Mouse (Mus musculus): Measurements from ENCODE around the gene Six6. TPM values are rescaled to one million over a fixed set of nuclear protein-coding genes. Genes with fewer than 3 reads are reported as not detected.

Six6 gene
- polyA plus RNA-seq, 1 experiment from 2014 or later, result not detected

DNA sequence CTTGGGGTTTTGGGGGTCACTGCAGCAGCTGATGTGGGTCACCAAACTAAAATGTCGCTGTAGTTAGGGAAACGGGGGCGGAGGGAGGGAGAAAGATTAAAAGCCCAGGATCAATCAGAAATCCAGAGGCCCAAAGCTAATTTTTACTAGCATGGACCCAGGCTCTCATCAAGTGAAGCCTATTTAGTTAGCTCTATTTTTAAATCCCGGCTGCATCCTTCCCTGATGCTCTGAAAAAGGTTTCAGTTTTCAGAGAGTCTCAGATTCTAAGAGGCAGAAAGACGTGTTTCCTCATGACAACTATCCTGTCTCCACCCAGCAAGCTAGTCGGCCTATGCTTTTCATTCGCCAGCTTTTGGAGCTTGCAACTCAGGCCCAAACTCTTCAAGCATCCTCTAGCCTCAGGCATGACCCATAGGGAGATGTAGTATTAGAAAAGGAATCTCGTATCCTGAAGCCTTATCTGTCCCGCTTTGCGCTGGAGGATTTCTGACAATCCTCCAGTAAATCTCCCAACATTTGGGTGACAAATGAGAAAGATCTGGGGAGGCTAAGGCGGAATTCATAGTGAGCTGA is 1.2 kb downstream of the Six6 start:
- H3K36me3 ChIP-seq (ENCODE audit: control insufficient read depth, insufficient read depth, low read length), result no peaks in the 10 kb centered on the region
- no peak overlapping the region for H3K4me2 ChIP-seq (ENCODE audit: low read depth)
- 2% methylated on average over 11 of the region's 11 CpGs for WGBS
- no peak overlapping the region for H3K9ac ChIP-seq (ENCODE audit: low read length)
- no peak overlapping the region for H3K27ac ChIP-seq (ENCODE audit: low read depth, low read length)
- peak; percentile 31 for DNase-seq (ENCODE audit: low spot score)
- no peaks in the 10 kb centered on the region for H3K9me3 ChIP-seq (ENCODE audit: control insufficient read depth, low read length)
- peaks cover 2% of the 10 kb centered on the region; the same call in 1 of the 2 replicates for H3K4me1 ChIP-seq (ENCODE audit: control insufficient read depth, insufficient read depth, low read length)
- H3K27me3 ChIP-seq (ENCODE audit: control insufficient read depth, insufficient read depth, low read length), result peaks cover 98% of the 10 kb centered on the region
- no peak for ATAC-seq (ENCODE audit: insufficient read depth, low FRiP score, low TSS enrichment)
- no peak overlapping the region for H3K4me3 ChIP-seq (ENCODE audit: low read depth, low read length)

DNA sequence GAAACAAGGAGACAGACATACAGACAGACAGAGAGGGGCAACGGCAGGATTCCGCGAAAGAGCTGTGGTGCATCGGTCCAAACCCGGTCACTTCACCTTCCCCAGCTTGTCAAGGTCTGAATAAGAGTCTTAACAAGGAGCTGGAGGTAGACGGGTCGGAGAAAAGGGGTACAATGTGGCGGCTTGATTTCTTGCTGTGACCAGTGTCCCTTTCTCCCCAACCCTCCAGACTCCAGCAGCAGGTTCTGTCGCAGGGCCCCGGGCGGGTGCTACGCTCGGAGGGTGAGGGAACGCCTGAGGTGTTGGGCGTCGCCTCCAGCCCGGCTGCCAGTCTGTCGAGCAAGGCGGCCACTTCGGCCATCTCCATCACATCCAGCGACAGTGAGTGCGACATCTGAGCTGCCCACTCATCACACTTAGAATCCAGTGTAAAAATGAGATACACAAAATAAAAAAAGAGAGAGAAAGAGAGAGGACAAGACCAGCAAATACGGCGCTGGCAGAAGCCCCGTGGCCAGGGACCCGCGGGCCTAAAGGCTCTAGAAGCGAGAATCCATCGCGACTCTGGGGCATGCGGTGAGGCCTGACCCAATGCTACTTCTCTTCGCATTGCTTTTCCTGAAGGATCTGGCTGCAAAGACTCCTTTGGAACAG is 1.8 kb downstream of the Six6 start:
- peak; percentile 58 for DNase-seq (ENCODE audit: low spot score)
- no peak overlapping the region for H3K4me2 ChIP-seq (ENCODE audit: low read depth)
- no peak for ATAC-seq (ENCODE audit: insufficient read depth, low FRiP score, low TSS enrichment)
- no peak overlapping the region for H3K27ac ChIP-seq (ENCODE audit: low read depth, low read length)
- H3K27me3 ChIP-seq (ENCODE audit: control insufficient read depth, insufficient read depth, low read length), result peaks cover 99% of the 10 kb centered on the region
- no peaks in the 10 kb centered on the region for H3K36me3 ChIP-seq (ENCODE audit: control insufficient read depth, insufficient read depth, low read length)
- H3K9me3 ChIP-seq (ENCODE audit: control insufficient read depth, low read length), result no peaks in the 10 kb centered on the region
- H3K4me1 ChIP-seq (ENCODE audit: control insufficient read depth, insufficient read depth, low read length), result peaks cover 2% of the 10 kb centered on the region; the same call in 1 of the 2 replicates
- WGBS, result under 1% methylated on average over 32 of the region's 32 CpGs
- no peak overlapping the region for H3K9ac ChIP-seq (ENCODE audit: low read length)
- no peak overlapping the region for H3K4me3 ChIP-seq (ENCODE audit: low read depth, low read length)

DNA sequence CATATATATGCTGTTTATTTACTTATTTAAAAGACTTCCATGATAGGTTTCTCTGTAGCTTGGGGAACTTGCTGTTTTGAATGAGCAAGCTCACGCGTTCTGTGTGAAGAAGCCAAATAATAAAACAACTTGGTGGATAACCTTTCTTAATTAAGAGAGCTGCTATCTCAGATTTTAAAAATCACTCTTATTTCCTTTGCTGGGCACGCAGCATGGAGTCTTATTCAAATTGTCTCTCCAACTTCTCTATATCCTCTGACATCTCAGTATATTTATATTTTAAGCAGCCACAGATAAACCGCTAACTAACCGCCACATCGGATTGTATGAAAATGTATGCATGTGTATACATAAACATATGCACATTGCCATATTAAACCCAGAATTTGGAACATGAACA is 2.5 kb downstream of the Six6 start:
- no peak overlapping the region for H3K4me2 ChIP-seq (ENCODE audit: low read depth)
- H3K4me1 ChIP-seq (ENCODE audit: control insufficient read depth, insufficient read depth, low read length), result peaks cover 2% of the 10 kb centered on the region; the same call in 1 of the 2 replicates
- peaks cover 98% of the 10 kb centered on the region for H3K27me3 ChIP-seq (ENCODE audit: control insufficient read depth, insufficient read depth, low read length)
- no peak for DNase-seq (ENCODE audit: low spot score)
- no peaks in the 10 kb centered on the region for H3K9me3 ChIP-seq (ENCODE audit: control insufficient read depth, low read length)
- no peaks in the 10 kb centered on the region for H3K36me3 ChIP-seq (ENCODE audit: control insufficient read depth, insufficient read depth, low read length)
- H3K4me3 ChIP-seq (ENCODE audit: low read depth, low read length), result no peak overlapping the region
- no peak overlapping the region for H3K27ac ChIP-seq (ENCODE audit: low read depth, low read length)
- 19% methylated on average over 6 of the region's 6 CpGs for WGBS
- ATAC-seq (ENCODE audit: insufficient read depth, low FRiP score, low TSS enrichment), result no peak
- H3K9ac ChIP-seq (ENCODE audit: low read length), result no peak overlapping the region

DNA sequence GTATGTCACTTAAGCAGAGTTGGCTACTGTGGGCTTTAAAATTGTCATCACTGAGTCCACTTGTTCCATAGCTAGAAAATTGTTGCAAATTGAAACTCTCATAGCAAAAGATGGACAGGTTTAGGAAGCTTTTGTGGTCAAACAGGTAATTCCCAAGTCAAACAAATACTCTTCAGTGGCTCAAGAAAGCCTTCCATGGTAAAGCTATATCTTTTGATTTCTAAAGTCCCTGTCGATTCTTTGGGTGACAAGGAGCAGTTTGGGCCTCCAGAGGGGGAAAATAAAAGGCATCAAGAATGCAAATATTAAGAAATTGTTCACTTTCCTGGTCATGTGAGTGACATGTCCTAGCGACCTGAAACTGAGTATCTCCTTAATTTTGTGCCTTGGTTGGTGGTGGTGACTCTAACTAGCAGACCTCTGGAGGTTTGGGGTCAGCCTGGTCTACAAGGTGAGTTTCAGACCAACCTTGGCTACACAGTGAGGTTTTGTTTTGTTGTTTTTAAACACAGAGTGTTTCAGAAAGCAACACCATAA is 4.0 kb downstream of the Six6 start:
- Histone ChIP-seq H3K4me2 (ENCODE audit: low read depth) (no peak overlapping the region), H3K36me3 (ENCODE audit: control insufficient read depth, insufficient read depth, low read length) (no peaks in the 10 kb centered on the region), H3K4me3 (ENCODE audit: low read depth, low read length) (no peak overlapping the region), H3K9me3 (ENCODE audit: control insufficient read depth, low read length) (no peaks in the 10 kb centered on the region), H3K27me3 (ENCODE audit: control insufficient read depth, insufficient read depth, low read length) (peaks cover 95% of the 10 kb centered on the region), H3K4me1 (ENCODE audit: control insufficient read depth, insufficient read depth, low read length) (peaks cover 2% of the 10 kb centered on the region; the same call in 1 of the 2 replicates), H3K27ac (ENCODE audit: low read depth, low read length) (no peak overlapping the region), H3K9ac (ENCODE audit: low read length) (no peak overlapping the region)
- DNase-seq (ENCODE audit: low spot score), result no peak
- 10% methylated on average over 2 of the region's 2 CpGs for WGBS
- ATAC-seq (ENCODE audit: insufficient read depth, low FRiP score, low TSS enrichment), result no peak

DNA sequence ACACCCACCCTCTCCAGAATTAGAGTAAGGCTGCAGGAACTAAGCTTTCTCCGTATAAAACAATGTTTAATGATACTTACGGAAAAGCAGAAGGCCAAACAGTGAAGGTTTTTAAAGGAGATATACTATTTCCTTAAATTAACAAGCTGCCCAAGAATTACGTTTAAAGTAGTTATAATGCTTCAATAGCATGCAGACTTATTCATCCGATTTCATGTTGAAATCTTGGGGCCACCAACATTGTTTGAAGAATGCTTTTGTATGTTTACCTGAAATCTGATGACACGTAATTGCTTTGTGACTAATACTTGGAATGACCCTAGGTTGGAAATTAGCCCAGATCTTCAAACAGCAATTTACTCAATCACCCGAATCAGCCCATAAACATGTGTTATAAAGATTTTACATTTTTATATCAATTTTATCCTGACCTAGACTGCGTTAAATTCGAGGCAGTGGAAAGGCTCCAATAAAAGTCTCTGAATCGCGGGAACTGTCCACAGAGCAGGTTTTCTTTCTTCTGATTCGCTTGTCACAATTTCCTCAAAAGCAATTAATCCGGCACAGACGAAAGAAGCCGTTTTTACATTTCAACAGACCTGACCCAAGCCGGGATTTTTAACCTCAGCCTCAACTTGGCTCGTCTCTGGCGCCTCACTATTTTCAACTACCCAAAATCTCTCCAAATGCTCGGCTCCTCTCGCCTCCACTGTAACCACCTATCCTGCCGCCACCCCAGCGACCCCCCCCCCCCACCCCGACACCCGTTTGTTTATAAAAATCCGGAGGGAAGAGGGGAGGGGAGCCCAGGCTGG is 4.9 kb downstream of the Six6 start:
- DNase-seq (ENCODE audit: low spot score) (peak; percentile 43), ATAC-seq (ENCODE audit: insufficient read depth, low FRiP score, low TSS enrichment) (peak; percentile 36; the same call in 1 of the 2 replicates)
- Histone ChIP-seq H3K4me3 (ENCODE audit: low read depth, low read length) (peak overlapping the region; percentile 39), H3K9me3 (ENCODE audit: control insufficient read depth, low read length) (no peaks in the 10 kb centered on the region), H3K36me3 (ENCODE audit: control insufficient read depth, insufficient read depth, low read length) (no peaks in the 10 kb centered on the region), H3K4me2 (ENCODE audit: low read depth) (peak overlapping the region; percentile 71), H3K27ac (ENCODE audit: low read depth, low read length) (no peak overlapping the region), H3K4me1 (ENCODE audit: control insufficient read depth, insufficient read depth, low read length) (peaks cover 2% of the 10 kb centered on the region; the same call in 1 of the 2 replicates), H3K27me3 (ENCODE audit: control insufficient read depth, insufficient read depth, low read length) (peaks cover 88% of the 10 kb centered on the region), H3K9ac (ENCODE audit: low read length) (peak overlapping the region; percentile 42; the same call in 1 of the 2 replicates)
- WGBS, result under 1% methylated on average over 23 of the region's 24 CpGs

DNA sequence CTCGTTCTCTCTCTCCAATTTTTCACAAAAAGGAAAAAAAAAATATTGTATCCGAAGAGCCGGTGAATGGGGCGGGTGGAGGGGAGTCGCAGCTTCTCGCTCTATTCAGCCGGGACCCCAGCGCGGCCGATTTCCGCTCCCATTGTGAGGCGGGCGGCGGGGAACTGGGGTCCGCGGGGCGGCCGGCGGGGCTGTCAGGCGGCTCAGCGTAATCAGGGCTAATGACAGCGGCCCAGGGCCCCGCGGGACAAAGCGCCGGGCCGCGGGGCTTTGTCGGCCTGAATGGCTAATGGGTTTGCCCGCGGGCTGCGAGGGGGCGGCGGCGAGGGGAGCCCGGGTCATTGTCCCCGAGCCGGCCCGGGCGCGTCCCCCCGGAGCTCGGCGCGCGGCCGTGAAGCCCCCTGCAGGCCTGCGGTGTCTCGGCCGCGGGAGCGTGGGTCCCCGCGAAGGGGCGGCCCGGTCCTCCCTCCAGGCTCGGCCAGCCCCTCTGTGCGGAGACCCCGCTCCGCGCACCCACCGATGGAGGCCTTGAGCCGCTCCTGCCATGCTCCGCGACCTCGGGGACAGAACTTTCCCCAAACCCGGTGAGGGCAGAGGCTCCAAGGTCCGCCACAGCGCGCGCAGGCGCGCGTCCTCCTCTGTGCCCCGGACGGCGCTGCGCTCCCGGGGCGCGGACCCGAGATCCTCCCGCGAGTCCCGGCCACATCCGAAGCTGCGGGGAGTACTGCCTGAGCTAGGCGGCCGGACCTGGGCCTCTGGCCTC is 5.8 kb downstream of the Six6 start:
- 0% methylated on average over 74 of the region's 89 CpGs for WGBS
- Histone ChIP-seq H3K4me1 (ENCODE audit: control insufficient read depth, insufficient read depth, low read length) (no peaks in the 10 kb centered on the region), H3K4me3 (ENCODE audit: low read depth, low read length) (peak overlapping the region; percentile 39), H3K9ac (ENCODE audit: low read length) (peak overlapping the region; percentile 42), H3K27me3 (ENCODE audit: control insufficient read depth, insufficient read depth, low read length) (peaks cover 79% of the 10 kb centered on the region), H3K9me3 (ENCODE audit: control insufficient read depth, low read length) (no peaks in the 10 kb centered on the region), H3K27ac (ENCODE audit: low read depth, low read length) (no peak overlapping the region), H3K36me3 (ENCODE audit: control insufficient read depth, insufficient read depth, low read length) (no peaks in the 10 kb centered on the region), H3K4me2 (ENCODE audit: low read depth) (peak overlapping the region; percentile 71)
- ATAC-seq (ENCODE audit: insufficient read depth, low FRiP score, low TSS enrichment) (peak; percentile 86), DNase-seq (ENCODE audit: low spot score) (peak; percentile 74)

DNA sequence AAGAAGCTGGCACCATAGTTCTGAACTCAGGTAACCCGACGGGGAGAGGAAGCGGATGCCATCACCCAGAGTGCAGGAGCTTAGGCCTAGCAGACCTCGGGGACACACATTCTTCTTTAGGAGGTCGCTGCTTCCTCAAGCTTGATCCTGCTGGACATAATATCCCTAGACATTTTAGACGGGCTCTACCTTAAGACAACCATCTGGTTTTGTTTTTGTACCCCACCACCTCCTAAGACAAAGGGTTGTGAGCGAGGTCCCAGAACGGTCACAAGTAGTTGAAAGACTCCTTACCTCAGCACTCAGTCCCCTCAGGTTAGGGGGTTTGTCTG is 6.3 kb downstream of the Six6 start:
- H3K27me3 ChIP-seq (ENCODE audit: control insufficient read depth, insufficient read depth, low read length), result peaks cover 74% of the 10 kb centered on the region
- H3K4me1 ChIP-seq (ENCODE audit: control insufficient read depth, insufficient read depth, low read length), result no peaks in the 10 kb centered on the region
- peak overlapping the region; percentile 71 for H3K4me2 ChIP-seq (ENCODE audit: low read depth)
- H3K36me3 ChIP-seq (ENCODE audit: control insufficient read depth, insufficient read depth, low read length), result no peaks in the 10 kb centered on the region
- H3K27ac ChIP-seq (ENCODE audit: low read depth, low read length), result no peak overlapping the region
- H3K9me3 ChIP-seq (ENCODE audit: control insufficient read depth, low read length), result no peaks in the 10 kb centered on the region
- 4% methylated on average over 8 of the region's 8 CpGs for WGBS
- peak overlapping the region; percentile 39 for H3K4me3 ChIP-seq (ENCODE audit: low read depth, low read length)
- H3K9ac ChIP-seq (ENCODE audit: low read length), result no peak overlapping the region
- ATAC-seq (ENCODE audit: insufficient read depth, low FRiP score, low TSS enrichment), result no peak
- no peak for DNase-seq (ENCODE audit: low spot score)

DNA sequence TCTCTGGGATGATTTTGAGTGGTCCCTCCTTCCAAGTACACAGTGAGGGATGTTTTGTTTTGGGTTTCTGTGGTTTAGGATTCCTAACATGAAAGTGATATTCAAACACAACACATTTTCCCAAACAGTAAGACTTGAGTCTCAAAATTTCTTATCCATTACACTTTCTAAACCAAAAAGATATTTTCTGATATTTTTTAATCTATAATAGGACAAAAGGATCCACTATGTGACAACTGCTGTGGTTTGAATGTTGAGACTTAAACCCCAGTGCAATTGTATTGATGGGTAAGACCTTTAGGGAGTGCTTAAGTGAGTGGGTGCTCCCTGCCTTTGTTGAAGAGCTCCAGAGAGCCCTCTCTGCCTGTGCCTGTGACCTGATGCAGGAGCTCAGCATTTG is 7.1 kb downstream of the Six6 start:
- Histone ChIP-seq H3K9ac (ENCODE audit: low read length) (no peak overlapping the region), H3K36me3 (ENCODE audit: control insufficient read depth, insufficient read depth, low read length) (no peaks in the 10 kb centered on the region), H3K4me1 (ENCODE audit: control insufficient read depth, insufficient read depth, low read length) (no peaks in the 10 kb centered on the region), H3K4me2 (ENCODE audit: low read depth) (no peak overlapping the region), H3K27ac (ENCODE audit: low read depth, low read length) (no peak overlapping the region), H3K27me3 (ENCODE audit: control insufficient read depth, insufficient read depth, low read length) (peaks cover 66% of the 10 kb centered on the region), H3K4me3 (ENCODE audit: low read depth, low read length) (no peak overlapping the region), H3K9me3 (ENCODE audit: control insufficient read depth, low read length) (no peaks in the 10 kb centered on the region)
- no peak for DNase-seq (ENCODE audit: low spot score)
- no peak for ATAC-seq (ENCODE audit: insufficient read depth, low FRiP score, low TSS enrichment)

Measured in neural tube, embryonic 11.5 days (tissue).